Comparison of ENCODE assay signal across 24 mouse cellular contexts in genomic region chr3:127451741-127452140, GRCm38 (mm10). TPM values are rescaled to one million over a fixed set of nuclear protein-coding genes. Genes with fewer than 3 reads are reported as not detected.
DNase-seq lines count a peak whose midpoint lies in the region; ATAC-seq and TF ChIP-seq lines count a peak whose summit lies in the region.
"Had no signal": no experiment of that assay in that cellular context is flagged by ENCODE, and none has a peak within 500 bp of the region (broad histone marks: within the 10 kb centered on the region; RNA-seq: fewer than 3 reads in every experiment).

No protein-coding gene starts in this region.

- TF ChIP-seq EP300 in ES-Bruce4 (IDR thresholded peaks at IDR 0.05; ENCODE audit: insufficient read depth, low read depth, low read length): no peak

- DNase-seq in heart, embryonic 10.5 days (ENCODE audit: low spot score): no peak
- no peak for DNase-seq in heart, postnatal 14 days
- no peak for DNase-seq in heart, adult 18-20 months
- DNase-seq in R1 (ENCODE audit: low read depth, low spot score): peak; percentile 50
- no peak for DNase-seq in kidney, adult 9 months
- DNase-seq: gastrocnemius, postnatal 36 days; kidney, adult 18-20 months; thymus, adult 18-20 months had no signal

- no peaks in the 10 kb centered on the region for H3K27me3 ChIP-seq in heart, embryonic 10.5 days (ENCODE audit: insufficient read depth, poor library complexity, severe bottlenecking)
- no peaks in the 10 kb centered on the region for H3K27me3 ChIP-seq in heart, embryonic 15.5 days
- H3K27me3 ChIP-seq in ES-Bruce4 (ENCODE audit: control insufficient read depth, insufficient read depth, low read length, poor library complexity, severe bottlenecking): no peaks in the 10 kb centered on the region
- H3K27me3 ChIP-seq: embryonic facial prominence, embryonic 12.5 days; forebrain, embryonic 15.5 days; hindbrain, embryonic 15.5 days; limb, embryonic 12.5 days; liver, embryonic 12.5 days; neural tube, embryonic 13.5 days had no signal

- intact Hi-C loops in heart, postnatal 14 days (cut with DNase I): loop anchor here (2.0 to 10.0 kb wide), 2 partner anchors 97 to 267 kb away; no protein-coding TSS in a partner anchor

- H3K4me3 ChIP-seq in heart, embryonic 10.5 days: no peak overlapping the region
- H3K4me3 ChIP-seq in heart, embryonic 15.5 days: no peak overlapping the region
- H3K4me3 ChIP-seq in ES-Bruce4 (ENCODE audit: low read depth, low read length): no peak overlapping the region
- H3K4me3 ChIP-seq: embryonic facial prominence, embryonic 12.5 days; forebrain, embryonic 15.5 days; gastrocnemius, adult 2 months; hindbrain, embryonic 15.5 days; layer of hippocampus, adult 2 months; left cerebral cortex, adult 2 months; limb, embryonic 12.5 days; liver, embryonic 12.5 days; midbrain, embryonic 13.5 days; neural tube, embryonic 13.5 days had no signal

- peaks cover 4% of the 10 kb centered on the region; the same call in 1 of the 2 replicates for H3K4me1 ChIP-seq in heart, embryonic 10.5 days
- H3K4me1 ChIP-seq in heart, embryonic 15.5 days (replicated peaks): no peaks in the 10 kb centered on the region; the same call in 1 of the 2 replicates
- no peaks in the 10 kb centered on the region for H3K4me1 ChIP-seq in ES-Bruce4 (ENCODE audit: control insufficient read depth, insufficient read depth, low read length)
- H3K4me1 ChIP-seq: embryonic facial prominence, embryonic 12.5 days; forebrain, embryonic 15.5 days; hindbrain, embryonic 15.5 days; limb, embryonic 12.5 days; liver, embryonic 12.5 days; midbrain, embryonic 13.5 days; neural tube, embryonic 13.5 days had no signal

- no peak for TF ChIP-seq CTCF in ES-Bruce4 (IDR thresholded peaks at IDR 0.05; ENCODE audit: low read depth, low read length)

- 35% methylated on average over 9 of the region's 9 CpGs for WGBS in heart, embryonic 10.5 days
- WGBS in heart, embryonic 15.5 days: 42% methylated on average over 9 of the region's 9 CpGs

- no peak for TF ChIP-seq POLR2A in ES-Bruce4 (IDR thresholded peaks at IDR 0.05; ENCODE audit: insufficient read depth, low read length)

- H3K9me3 ChIP-seq in heart, embryonic 10.5 days: no peaks in the 10 kb centered on the region
- H3K9me3 ChIP-seq in heart, embryonic 15.5 days (replicated peaks): no peaks in the 10 kb centered on the region
- no peaks in the 10 kb centered on the region for H3K9me3 ChIP-seq in ES-Bruce4 (replicated peaks; ENCODE audit: control insufficient read depth, insufficient read depth, low read length, poor library complexity, severe bottlenecking)
- H3K9me3 ChIP-seq: embryonic facial prominence, embryonic 12.5 days; forebrain, embryonic 15.5 days; hindbrain, embryonic 15.5 days; limb, embryonic 12.5 days; liver, embryonic 12.5 days; midbrain, embryonic 13.5 days; neural tube, embryonic 13.5 days had no signal

- no peak overlapping the region for H3K9ac ChIP-seq in heart, embryonic 15.5 days
- H3K9ac ChIP-seq in ES-Bruce4 (ENCODE audit: low read depth, poor library complexity, severe bottlenecking): 0 out of 2 replicates have a peak overlapping the region, but pooled peaks have one; percentile 6
- H3K9ac ChIP-seq: embryonic facial prominence, embryonic 12.5 days; forebrain, embryonic 15.5 days; hindbrain, embryonic 15.5 days; limb, embryonic 12.5 days; liver, embryonic 12.5 days; liver, postnatal 0 days; midbrain, embryonic 13.5 days; neural tube, embryonic 13.5 days had no signal

- H3K4me2 ChIP-seq in heart, embryonic 15.5 days: no peak overlapping the region
- H3K4me2 ChIP-seq: embryonic facial prominence, embryonic 12.5 days; forebrain, embryonic 15.5 days; hindbrain, embryonic 15.5 days; limb, embryonic 12.5 days; liver, embryonic 12.5 days; midbrain, embryonic 13.5 days; neural tube, embryonic 13.5 days had no signal

- 0 out of 2 replicates have a peak overlapping the region, but pooled peaks have one; percentile 38 for H3K27ac ChIP-seq in heart, embryonic 10.5 days
- H3K27ac ChIP-seq in heart, embryonic 15.5 days: no peak overlapping the region
- peak overlapping the region; percentile 65; the same call in 1 of the 2 replicates for H3K27ac ChIP-seq in ES-Bruce4 (ENCODE audit: insufficient read depth, low read length)
- H3K27ac ChIP-seq: embryonic facial prominence, embryonic 12.5 days; forebrain, embryonic 15.5 days; gastrocnemius, adult 2 months; hindbrain, embryonic 15.5 days; layer of hippocampus, adult 2 months; left cerebral cortex, adult 2 months; limb, embryonic 12.5 days; liver, embryonic 12.5 days; macrophage; midbrain, embryonic 13.5 days; neural tube, embryonic 13.5 days; stomach, postnatal 0 days had no signal

- 0 out of 2 replicates have a peak, but pooled peaks have one; percentile 11 for ATAC-seq in heart, embryonic 15.5 days (replicated peaks; ENCODE audit: insufficient number of reproducible peaks, insufficient read depth, low FRiP score, low read depth)
- ATAC-seq: inflammation-experienced regulatory T-cells, adult 6 months; liver, embryonic 12.5 days; liver, postnatal 0 days; midbrain, embryonic 13.5 days had no signal

- no peaks in the 10 kb centered on the region for H3K36me3 ChIP-seq in heart, embryonic 10.5 days
- no peaks in the 10 kb centered on the region for H3K36me3 ChIP-seq in heart, embryonic 15.5 days
- no peaks in the 10 kb centered on the region for H3K36me3 ChIP-seq in ES-Bruce4 (ENCODE audit: control insufficient read depth, insufficient read depth, low read length, poor library complexity, severe bottlenecking)
- H3K36me3 ChIP-seq: embryonic facial prominence, embryonic 12.5 days; forebrain, embryonic 15.5 days; hindbrain, embryonic 15.5 days; limb, embryonic 12.5 days; liver, embryonic 12.5 days; midbrain, embryonic 13.5 days; neural tube, embryonic 13.5 days had no signal

RNA-seq across cellular contexts. Expression of gene Ank2, which starts 47.4 kb away (rescaled TPM):
- 25.8 and 36.2 TPM in 2 replicates for polyA plus RNA-seq in heart, embryonic 10.5 days (2016; fragmentation: Nextera tagmentation; extraction: Ambion mirVana)
- total RNA-seq in heart, postnatal 14 days (2021): 100 to 1,000 TPM; 313 to 315 TPM
- 37.3 and 39.9 TPM in 2 replicates for polyA plus RNA-seq in heart, embryonic 15.5 days (2015; fragmentation: Nextera tagmentation; extraction: Ambion mirVana)
- 100 to 1,000 TPM; 310 to 323 TPM for total RNA-seq in heart, adult 18-20 months (2021)
- polyA plus RNA-seq in ES-Bruce4 (2011; ENCODE audit: insufficient read depth, insufficient read length, low read depth, missing spikeins): 29.9 and 31.4 TPM in 2 replicates
